Mouse (Mus musculus): ENCODE results near the gene Gab3. TPM values are rescaled to one million over a fixed set of nuclear protein-coding genes. Genes with fewer than 3 reads are reported as not detected.

Gab3 gene
- polyA plus RNA-seq, 1 experiment from 2014 or later: 5.0 TPM

GRCm38 (mm10) chrX:75083982-75084773 is 1.1 kb downstream of the Gab3 start:
- Histone ChIP-seq H3K4me1 (ENCODE audit: insufficient read depth, low read depth, low read length) (no peaks in the 10 kb centered on the region), H3K27me3 (replicated peaks; ENCODE audit: insufficient read depth, low read length) (no peaks in the 10 kb centered on the region), H3K9ac (replicated peaks; ENCODE audit: low read depth) (peak overlapping the region; percentile 26; the same call in 1 of the 2 replicates), H3K27ac (ENCODE audit: low read length) (peak overlapping the region; percentile 62; the same call in 1 of the 2 replicates), H3K36me3 (ENCODE audit: insufficient read depth, low read length) (no peaks in the 10 kb centered on the region), H3K4me3 (ENCODE audit: low read depth, low read length) (peak overlapping the region; percentile 43), H3K9me3 (ENCODE audit: low read length) (no peaks in the 10 kb centered on the region), H3K4me2 (replicated peaks; ENCODE audit: low read depth, low read length) (peak overlapping the region; percentile 54)
- WGBS: 11% methylated on average over 23 of the region's 26 CpGs
- DNase-seq (ENCODE audit: low spot score) (peak; percentile 46), ATAC-seq (peak; percentile 50)
- no peak for TF ChIP-seq CTCF (IDR thresholded peaks at IDR 0.05)
- TF ChIP-seq EP300 (IDR thresholded peaks at IDR 0.05): no peak

GRCm38 (mm10) chrX:75082351-75082750 is 2.9 kb downstream of the Gab3 start:
- ATAC-seq (no peak), DNase-seq (ENCODE audit: low spot score) (no peak)
- Histone ChIP-seq H3K27me3 (replicated peaks; ENCODE audit: insufficient read depth, low read length) (no peaks in the 10 kb centered on the region), H3K4me3 (ENCODE audit: low read depth, low read length) (no peak overlapping the region), H3K9ac (replicated peaks; ENCODE audit: low read depth) (no peak overlapping the region), H3K27ac (ENCODE audit: low read length) (no peak overlapping the region), H3K4me2 (replicated peaks; ENCODE audit: low read depth, low read length) (no peak overlapping the region), H3K9me3 (ENCODE audit: low read length) (no peaks in the 10 kb centered on the region), H3K4me1 (ENCODE audit: insufficient read depth, low read depth, low read length) (no peaks in the 10 kb centered on the region), H3K36me3 (ENCODE audit: insufficient read depth, low read length) (no peaks in the 10 kb centered on the region)
- 66% methylated on average over 2 of the region's 2 CpGs for WGBS
- TF ChIP-seq EP300 (IDR thresholded peaks at IDR 0.05) (no peak), CTCF (IDR thresholded peaks at IDR 0.05) (peak; percentile 39)

GRCm38 (mm10) chrX:75056120-75056775 is 29.0 kb downstream of the Gab3 start:
- H3K27me3 ChIP-seq (replicated peaks; ENCODE audit: insufficient read depth, low read length): no peaks in the 10 kb centered on the region
- no peaks in the 10 kb centered on the region for H3K4me1 ChIP-seq (ENCODE audit: insufficient read depth, low read depth, low read length)
- H3K9me3 ChIP-seq (ENCODE audit: low read length): no peaks in the 10 kb centered on the region
- no peak overlapping the region for H3K9ac ChIP-seq (replicated peaks; ENCODE audit: low read depth)
- TF ChIP-seq EP300 (IDR thresholded peaks at IDR 0.05) (no peak), CTCF (IDR thresholded peaks at IDR 0.05) (no peak)
- no peak overlapping the region for H3K4me3 ChIP-seq (ENCODE audit: low read depth, low read length)
- WGBS: 64% methylated on average over 2 of the region's 2 CpGs
- H3K4me2 ChIP-seq (replicated peaks; ENCODE audit: low read depth, low read length): no peak overlapping the region
- H3K27ac ChIP-seq (ENCODE audit: low read length): no peak overlapping the region
- peak; percentile 20 for DNase-seq (ENCODE audit: low spot score)
- peak; percentile 52 for ATAC-seq
- no peaks in the 10 kb centered on the region for H3K36me3 ChIP-seq (ENCODE audit: insufficient read depth, low read length)

- TF ChIP-seq CTCF (IDR thresholded peaks at IDR 0.05): no peak
- TF ChIP-seq EP300 (IDR thresholded peaks at IDR 0.05): no peak
- WGBS: 25% methylated on average over 3 of the region's 3 CpGs
- no peak overlapping the region for H3K9ac ChIP-seq (replicated peaks; ENCODE audit: low read depth)
- H3K36me3 ChIP-seq (ENCODE audit: insufficient read depth, low read length): no peaks in the 10 kb centered on the region
- ATAC-seq (peak; percentile 52), DNase-seq (ENCODE audit: low spot score) (peak; percentile 58)
- H3K4me3 ChIP-seq (ENCODE audit: low read depth, low read length): peak overlapping the region; percentile 14; the same call in 1 of the 2 replicates
- H3K4me2 ChIP-seq (replicated peaks; ENCODE audit: low read depth, low read length): 0 out of 2 replicates have a peak overlapping the region, but pooled peaks have one; percentile 5
- H3K27me3 ChIP-seq (replicated peaks; ENCODE audit: insufficient read depth, low read length): no peaks in the 10 kb centered on the region
- no peaks in the 10 kb centered on the region for H3K4me1 ChIP-seq (ENCODE audit: insufficient read depth, low read depth, low read length)
- H3K9me3 ChIP-seq (ENCODE audit: low read length): no peaks in the 10 kb centered on the region
- H3K27ac ChIP-seq (ENCODE audit: low read length): peak overlapping the region; percentile 26; the same call in 1 of the 2 replicates
Measured at GRCm38 (mm10) chrX:75046921-75047635, 38.2 kb downstream of the Gab3 start.

- Histone ChIP-seq H3K4me3 (ENCODE audit: low read depth, low read length) (no peak overlapping the region), H3K27ac (ENCODE audit: low read length) (no peak overlapping the region), H3K36me3 (ENCODE audit: insufficient read depth, low read length) (no peaks in the 10 kb centered on the region), H3K4me1 (ENCODE audit: insufficient read depth, low read depth, low read length) (no peaks in the 10 kb centered on the region), H3K4me2 (replicated peaks; ENCODE audit: low read depth, low read length) (no peak overlapping the region), H3K27me3 (replicated peaks; ENCODE audit: insufficient read depth, low read length) (no peaks in the 10 kb centered on the region), H3K9ac (replicated peaks; ENCODE audit: low read depth) (no peak overlapping the region), H3K9me3 (ENCODE audit: low read length) (no peaks in the 10 kb centered on the region)
- DNase-seq (ENCODE audit: low spot score) (no peak), ATAC-seq (no peak)
- WGBS: 38% methylated on average over 1 of the region's 1 CpGs
- no peak for TF ChIP-seq EP300 (IDR thresholded peaks at IDR 0.05)
- TF ChIP-seq CTCF (IDR thresholded peaks at IDR 0.05): no peak
Measured at GRCm38 (mm10) chrX:75045931-75046330, 39.3 kb downstream of the Gab3 start.

- TF ChIP-seq EP300 (IDR thresholded peaks at IDR 0.05) (no peak), CTCF (IDR thresholded peaks at IDR 0.05) (no peak)
- no peak overlapping the region for H3K27ac ChIP-seq (ENCODE audit: low read length)
- WGBS: 40% methylated on average over 4 of the region's 4 CpGs
Measured at GRCm38 (mm10) chrX:75044595-75044994, 40.7 kb downstream of the Gab3 start.

More at GRCm38 (mm10) chrX:75044595-75044994, 40.7 kb downstream of the Gab3 start:
- peak; percentile 75 for ATAC-seq
- peak; percentile 39 for DNase-seq (ENCODE audit: low spot score)
- Histone ChIP-seq H3K9me3 (ENCODE audit: low read length) (no peaks in the 10 kb centered on the region), H3K4me2 (replicated peaks; ENCODE audit: low read depth, low read length) (no peak overlapping the region), H3K4me3 (ENCODE audit: low read depth, low read length) (no peak overlapping the region), H3K9ac (replicated peaks; ENCODE audit: low read depth) (no peak overlapping the region), H3K4me1 (ENCODE audit: insufficient read depth, low read depth, low read length) (no peaks in the 10 kb centered on the region), H3K36me3 (ENCODE audit: insufficient read depth, low read length) (no peaks in the 10 kb centered on the region), H3K27me3 (replicated peaks; ENCODE audit: insufficient read depth, low read length) (no peaks in the 10 kb centered on the region)
